Mouse (Mus musculus) bone marrow, adult 2 months (tissue): Measurements from ENCODE around the gene Fam186b. TPM values are rescaled to one million over a fixed set of nuclear protein-coding genes. Genes with fewer than 3 reads are reported as not detected.

Experiments used
- H3K27ac ChIP-seq: fragments of 200-500 bp; 2 replicates; pipeline ENCODE4 v1.5.1; 2012; ENCODE audit warnings: low read depth, mild to moderate bottlenecking, control low read depth, inconsistent platforms, low read length; ENCODE audit not compliant: control insufficient read depth, poor library complexity, insufficient read depth
- H3K4me1 ChIP-seq: fragments of 200-500 bp; 2 replicates; pipeline ENCODE4 v1.6.1; 2011; ENCODE audit warnings: low read length; ENCODE audit not compliant: control insufficient read depth, insufficient read depth
- H3K4me3 ChIP-seq: fragments of 200-500 bp; replicated peaks from 2 replicates; pipeline ENCODE3; 2011; ENCODE audit warnings: mild to moderate bottlenecking, low read depth, low read length, control low read depth; ENCODE audit not compliant: control insufficient read depth
- CTCF ChIP-seq: fragments of 200-500 bp; IDR thresholded peaks from 2 replicates; pipeline ENCODE4 v1.5.1; 2011; ENCODE audit warnings: low read length, control low read depth; ENCODE audit not compliant: control insufficient read depth, insufficient read depth
- POLR2A ChIP-seq: fragments of 200-500 bp; IDR thresholded peaks from 2 replicates; pipeline ENCODE4 v1.6.1; 2011; ENCODE audit warnings: low read depth, mild to moderate bottlenecking, control low read depth, low read length, borderline replicate concordance; ENCODE audit not compliant: control insufficient read depth
- WGBS: fragments of 180-500 bp; shearing (Covaris S2); methylation state at CpG from one replicate; pipeline ENCODE4 v1.1.7; 2018; 5-methylcytosine and 5-hydroxymethylcytosine counted together
- polyA plus RNA-seq: library from polyadenylated mRNA; stranded (reverse); fragments of >200 nt; gene quantifications from 2 replicates; pipeline ENCODE4 v1.2.4, GENCODE M21; 2011; ENCODE audit warnings: low replicate concordance; ENCODE audit not compliant: missing spikeins, insufficient read depth, insufficient read length

Gene Fam186b
- polyA plus RNA-seq, 1 experiment, result not detected

- TF ChIP-seq CTCF, result no peak
- no peak for TF ChIP-seq POLR2A
- Histone ChIP-seq H3K27ac (no peak overlapping the region), H3K4me3 (peak overlapping the region; percentile 65), H3K4me1 (no peaks in the 10 kb centered on the region)
- WGBS, result under 1% methylated on average over 16 of the region's 16 CpGs
Observed at GRCm38 (mm10) chr15:99294287-99294686, 1.4 kb downstream of the Fam186b start.

- H3K27ac ChIP-seq, result no peak overlapping the region
- TF ChIP-seq POLR2A (no peak), CTCF (no peak)
- H3K4me3 ChIP-seq, result no peak overlapping the region
- no peaks in the 10 kb centered on the region for H3K4me1 ChIP-seq
- 86% methylated on average over 11 of the region's 11 CpGs for WGBS
Observed at GRCm38 (mm10) chr15:99290586-99290985, 5.1 kb downstream of the Fam186b start.

- no peaks in the 10 kb centered on the region; the same call in 1 of the 2 replicates for H3K4me1 ChIP-seq
- no peak overlapping the region for H3K4me3 ChIP-seq
- TF ChIP-seq POLR2A (no peak), CTCF (no peak)
- no peak overlapping the region for H3K27ac ChIP-seq
- 68% methylated on average over 8 of the region's 8 CpGs for WGBS
Observed at GRCm38 (mm10) chr15:99285189-99285535, 10.5 kb downstream of the Fam186b start.

- H3K4me1 ChIP-seq, result no peaks in the 10 kb centered on the region; the same call in 1 of the 2 replicates
Observed at GRCm38 (mm10) chr15:99284527-99285188, 11.0 kb downstream of the Fam186b start.

GRCm38 (mm10) chr15:99283456-99283855, 12.2 kb downstream of the Fam186b start:
- TF ChIP-seq POLR2A, result no peak
- peak; percentile 59; the same call in 1 of the 2 replicates for TF ChIP-seq CTCF
- Histone ChIP-seq H3K27ac (no peak overlapping the region), H3K4me1 (no peaks in the 10 kb centered on the region; the same call in 1 of the 2 replicates), H3K4me3 (no peak overlapping the region)
- WGBS, result 61% methylated on average over 10 of the region's 10 CpGs

More at GRCm38 (mm10) chr15:99284527-99285188, 11.0 kb downstream of the Fam186b start:
- Histone ChIP-seq H3K4me3 (no peak overlapping the region), H3K27ac (no peak overlapping the region)
- 21% methylated on average over 14 of the region's 14 CpGs for WGBS
- no peak for TF ChIP-seq POLR2A
- TF ChIP-seq CTCF, result no peak

GRCm38 (mm10) chr15:99278271-99278670, 17.4 kb downstream of the Fam186b start:
- 84% methylated on average over 7 of the region's 7 CpGs for WGBS
- TF ChIP-seq CTCF (no peak), POLR2A (no peak)

GRCm38 (mm10) chr15:99276095-99276494, 19.6 kb downstream of the Fam186b start:
- TF ChIP-seq POLR2A (no peak), CTCF (no peak)
- Histone ChIP-seq H3K27ac (no peak overlapping the region), H3K4me3 (no peak overlapping the region), H3K4me1 (no peaks in the 10 kb centered on the region)
- 76% methylated on average over 8 of the region's 8 CpGs for WGBS

More at GRCm38 (mm10) chr15:99278271-99278670, 17.4 kb downstream of the Fam186b start:
- H3K4me1 ChIP-seq, result no peaks in the 10 kb centered on the region
- H3K27ac ChIP-seq, result no peak overlapping the region
- no peak overlapping the region for H3K4me3 ChIP-seq

GRCm38 (mm10) chr15:99265679-99266078, 30.0 kb downstream of the Fam186b start:
- TF ChIP-seq CTCF (peak; percentile 67), POLR2A (no peak)
- Histone ChIP-seq H3K27ac (no peak overlapping the region), H3K4me3 (no peak overlapping the region), H3K4me1 (peaks cover 2% of the 10 kb centered on the region; the same call in 1 of the 2 replicates)
- 37% methylated on average over 4 of the region's 4 CpGs for WGBS

- Histone ChIP-seq H3K27ac (no peak overlapping the region), H3K4me3 (no peak overlapping the region), H3K4me1 (peaks cover 3% of the 10 kb centered on the region; the same call in 1 of the 2 replicates)
- WGBS, result 80% methylated on average over 2 of the region's 2 CpGs
- TF ChIP-seq CTCF, result no peak
- no peak for TF ChIP-seq POLR2A
Observed at GRCm38 (mm10) chr15:99264363-99264762, 31.3 kb downstream of the Fam186b start.
